Mouse (Mus musculus): ENCODE data around the gene Lysmd3.
"Not testable (repeated sequence)": the region's sequence is repeated elsewhere in the genome, so short reads cannot be mapped to it uniquely, and the experiment has no call there.

Lysmd3 gene

DNA sequence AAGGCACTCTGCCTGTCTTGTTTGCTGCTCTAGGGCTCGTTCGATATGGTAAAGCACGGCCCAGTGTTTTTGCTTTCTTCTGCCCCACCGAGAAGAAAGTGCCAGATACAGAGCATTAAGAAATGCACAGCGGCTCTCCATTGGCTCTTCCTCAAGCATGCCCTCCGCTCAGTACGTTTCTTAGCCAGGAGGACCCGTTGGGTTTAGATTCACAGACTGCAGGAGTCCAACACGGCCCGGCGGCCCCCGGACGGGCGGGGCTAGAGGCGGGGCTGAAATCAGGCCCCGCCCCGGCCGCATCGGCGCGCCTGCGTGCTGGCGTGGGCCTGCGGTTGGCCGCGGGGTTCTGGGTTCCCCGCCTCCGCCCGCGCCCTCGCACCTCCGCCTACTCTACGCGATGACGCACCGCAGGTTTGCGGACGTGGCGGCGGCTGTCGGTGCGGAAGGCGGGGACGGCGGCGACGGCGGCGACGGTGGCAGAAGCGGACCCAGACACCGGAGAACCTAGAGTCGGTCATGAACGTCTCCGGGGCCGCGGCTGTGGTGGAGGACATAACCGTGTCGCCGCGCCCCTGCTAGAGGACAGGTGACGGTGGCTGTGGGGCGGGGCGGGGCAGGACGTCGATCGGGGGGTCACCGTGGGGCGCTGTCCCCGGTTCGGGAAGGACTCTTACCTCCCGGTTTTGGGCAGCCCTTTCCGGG, at the start of gene Lysmd3:
Gene Lysmd3, plus strand, starts transcription at position 313 of the 702 bp plus-strand sequence.
- peak; percentile 77 to 94 for DNase-seq (ENCODE audit: low spot score in 2 of 2)

DNA sequence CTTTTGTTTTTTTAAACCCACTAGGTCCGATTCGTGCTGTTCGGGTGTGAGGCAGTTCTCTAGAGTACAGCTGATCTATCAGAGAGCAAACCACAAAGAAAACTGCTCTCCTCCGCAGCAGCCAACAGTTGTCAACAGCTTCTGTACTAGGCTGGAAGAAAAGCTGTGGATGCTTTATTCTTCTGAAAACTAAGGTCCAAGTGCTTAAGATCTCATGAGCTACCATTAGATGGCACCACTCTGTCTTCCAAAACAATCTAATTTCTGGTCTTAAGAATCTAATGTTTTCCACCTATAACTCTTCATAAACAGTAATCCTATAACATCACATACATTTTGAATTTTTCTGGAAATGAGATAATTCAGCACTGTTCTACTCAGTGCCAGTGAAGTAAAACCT, 47.1 kb upstream of the Lysmd3 start:
- no peak for DNase-seq (ENCODE audit: low spot score in 2 of 2)

DNA sequence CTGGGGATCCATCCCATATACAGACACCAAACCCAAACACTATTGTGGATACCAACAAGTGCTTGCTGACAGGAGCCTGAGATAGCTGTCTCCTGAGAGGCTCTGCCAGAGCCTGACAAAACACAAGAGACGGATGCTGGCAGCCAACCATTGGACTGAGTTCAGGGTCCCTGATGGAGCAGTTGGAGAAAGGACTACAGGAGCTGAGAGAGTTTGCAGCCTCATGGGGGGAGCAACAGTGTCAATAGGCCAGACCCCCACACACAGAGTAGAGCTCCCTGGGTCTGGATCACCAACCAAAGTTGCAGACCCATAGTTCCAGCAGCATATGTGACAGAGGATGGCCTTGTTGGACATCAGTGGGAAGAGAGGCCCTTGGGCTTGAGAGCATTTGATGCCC, 29.6 kb upstream of the Lysmd3 start:
- DNase-seq (ENCODE audit: low spot score in 2 of 2), result not testable (repeated sequence)

GRCm38 (mm10) chr13:81628631-81629190, 28.8 kb upstream of the Lysmd3 start:
- no peak for DNase-seq (ENCODE audit: low spot score in 2 of 2)

DNA sequence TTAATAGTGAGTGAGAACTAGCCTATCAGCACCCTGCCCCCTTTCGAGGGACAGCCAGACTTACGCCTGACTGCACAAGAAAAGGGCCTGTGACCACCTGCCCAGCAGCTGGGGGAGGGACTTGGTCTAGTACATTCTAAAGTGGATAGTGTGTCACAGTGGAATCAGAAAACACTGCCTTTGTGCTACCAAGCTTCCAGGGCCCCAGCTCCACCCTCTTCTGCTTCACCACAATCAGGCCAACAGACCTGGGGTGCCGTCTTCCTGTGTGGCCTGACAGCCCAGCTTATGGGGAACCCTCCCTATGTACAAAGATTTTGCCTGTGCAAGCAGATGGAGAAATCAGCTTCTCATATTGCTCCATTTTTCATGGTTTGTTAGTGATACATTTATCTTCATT, 28.1 kb upstream of the Lysmd3 start:
- DNase-seq (ENCODE audit: low spot score in 2 of 2), result no peak

- no peak for DNase-seq (ENCODE audit: low spot score in 2 of 2)
Observed at GRCm38 (mm10) chr13:81630566-81630965, 26.9 kb upstream of the Lysmd3 start.

- peak; percentile 57 to 79 for DNase-seq (ENCODE audit: low spot score in 2 of 2)
Observed at GRCm38 (mm10) chr13:81632720-81633415, 24.6 kb upstream of the Lysmd3 start, which contains the start of gene Adgrv1. Adgrv1 (minus strand) TSS chr13:81633154.

DNA sequence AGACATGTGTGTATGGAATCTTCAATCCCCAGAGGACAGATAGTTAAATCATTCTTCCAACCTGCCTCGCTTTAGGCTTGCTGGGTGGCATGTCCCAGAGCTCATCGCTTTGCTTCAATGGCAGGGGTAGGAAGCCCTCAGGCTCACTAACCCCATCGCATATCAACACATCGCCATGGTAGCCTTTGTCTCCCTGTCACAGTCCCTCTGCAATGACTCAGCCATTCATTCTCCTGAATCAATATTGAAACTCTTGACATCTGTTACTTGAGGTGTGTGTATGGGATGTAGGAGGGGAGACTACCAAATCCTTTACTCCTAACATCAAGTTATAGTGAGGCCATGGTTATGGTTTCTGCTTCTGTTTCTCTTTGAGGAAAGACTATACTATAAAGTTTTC, 17.8 kb upstream of the Lysmd3 start:
- DNase-seq (ENCODE audit: low spot score in 2 of 2), result no peak

DNA sequence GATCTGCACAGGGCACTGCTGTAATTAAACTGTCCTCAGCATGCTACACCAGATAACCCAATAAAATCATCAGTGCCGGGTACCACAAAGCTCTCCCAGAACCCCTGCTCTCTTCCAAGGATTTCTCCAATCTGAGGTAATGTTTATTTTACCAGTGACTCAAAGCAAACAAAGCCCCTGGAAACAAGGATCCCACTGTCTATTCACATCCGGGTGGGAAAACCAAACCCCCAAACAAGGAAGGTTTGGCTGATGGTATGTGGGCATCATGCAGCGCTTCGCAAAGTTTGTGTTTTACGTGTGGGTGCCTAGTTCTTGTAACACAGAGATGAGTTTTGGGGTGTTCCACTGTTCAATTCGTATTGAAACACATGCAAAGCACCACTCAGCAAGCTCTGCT, 16.6 kb upstream of the Lysmd3 start:
- DNase-seq (ENCODE audit: low spot score in 2 of 2), result no peak

GRCm38 (mm10) chr13:81641289-81642045, 16.0 kb upstream of the Lysmd3 start:
- peak in 1 of 2 experiments; percentile 51 for DNase-seq (ENCODE audit: low spot score in 2 of 2)

DNA sequence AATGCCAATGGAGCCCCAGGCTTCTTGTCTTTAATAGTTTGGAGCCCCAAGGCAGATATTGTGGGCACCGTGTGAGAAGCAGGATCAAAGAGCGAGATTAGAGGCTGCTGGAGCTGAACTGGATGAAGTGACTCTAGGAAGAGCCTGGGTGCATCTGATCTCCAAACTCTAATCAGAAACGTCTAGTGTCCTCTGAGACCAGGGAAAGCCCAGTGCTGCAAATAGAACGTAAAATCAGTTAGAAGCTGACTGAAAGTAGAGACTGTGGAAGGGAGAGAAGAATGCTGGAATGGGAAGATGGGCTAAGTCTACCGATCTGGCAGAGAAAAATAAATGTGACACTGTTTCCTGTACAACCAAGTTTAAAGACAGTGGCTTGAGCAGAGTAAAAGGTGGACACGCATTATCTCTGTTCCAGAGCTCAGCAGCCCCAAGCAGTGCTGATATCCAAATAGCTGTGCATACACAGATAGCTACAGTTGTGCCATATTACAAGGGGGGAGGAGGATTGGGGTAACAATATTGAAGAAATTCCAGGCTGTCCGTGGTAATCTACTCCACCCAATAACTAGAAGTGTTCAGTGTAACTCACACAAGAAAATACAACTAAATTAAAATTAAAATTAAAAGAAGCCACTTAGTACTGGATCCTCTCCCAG, 14.8 kb upstream of the Lysmd3 start:
- DNase-seq (ENCODE audit: low spot score in 2 of 2), result no peak

DNA sequence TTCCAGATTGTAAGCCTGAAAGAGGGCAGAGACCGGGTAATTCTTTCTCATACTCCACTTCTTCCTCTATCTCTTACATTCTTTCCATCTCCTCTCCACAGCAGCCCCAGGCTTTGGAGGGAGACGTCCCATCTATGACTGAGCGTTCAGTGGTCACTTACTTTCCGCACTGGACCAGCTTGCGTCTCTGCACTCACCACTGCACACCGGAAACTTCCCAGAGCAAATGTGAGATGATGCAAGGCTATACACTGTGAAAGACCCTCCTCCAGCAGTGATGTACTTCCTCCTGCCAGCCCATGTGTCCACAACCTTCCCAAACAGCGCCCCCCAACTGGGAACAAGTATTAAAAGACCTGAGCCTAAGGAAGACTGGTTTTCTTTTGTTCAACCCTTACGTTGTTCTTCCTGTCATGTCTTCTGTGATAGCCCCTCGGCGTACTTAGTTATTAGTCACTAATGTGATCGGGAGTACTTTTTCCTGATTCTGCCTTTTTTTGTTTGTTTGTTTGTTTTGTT, 13.4 kb upstream of the Lysmd3 start:
- no peak for DNase-seq (ENCODE audit: low spot score in 2 of 2)

DNA sequence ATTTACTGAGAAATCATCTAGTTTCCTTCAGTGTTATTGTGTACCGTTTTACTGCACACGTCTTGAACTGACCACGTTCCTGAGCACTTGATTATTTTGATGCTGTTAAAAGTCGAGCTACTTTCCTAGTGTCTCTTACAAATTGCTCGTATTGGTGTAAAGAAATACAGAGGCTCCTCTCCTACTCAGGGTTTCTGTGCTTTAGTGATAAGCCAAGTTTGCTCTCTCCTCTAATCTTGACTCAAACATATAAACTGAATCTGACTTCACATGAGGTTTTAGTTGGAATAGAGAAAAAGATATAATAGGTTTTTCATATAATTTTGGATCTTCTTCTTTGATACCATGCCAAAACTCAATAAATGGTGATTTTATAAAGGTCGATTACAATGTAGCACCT, 11.1 kb upstream of the Lysmd3 start:
- no peak for DNase-seq (ENCODE audit: low spot score in 2 of 2)

DNA sequence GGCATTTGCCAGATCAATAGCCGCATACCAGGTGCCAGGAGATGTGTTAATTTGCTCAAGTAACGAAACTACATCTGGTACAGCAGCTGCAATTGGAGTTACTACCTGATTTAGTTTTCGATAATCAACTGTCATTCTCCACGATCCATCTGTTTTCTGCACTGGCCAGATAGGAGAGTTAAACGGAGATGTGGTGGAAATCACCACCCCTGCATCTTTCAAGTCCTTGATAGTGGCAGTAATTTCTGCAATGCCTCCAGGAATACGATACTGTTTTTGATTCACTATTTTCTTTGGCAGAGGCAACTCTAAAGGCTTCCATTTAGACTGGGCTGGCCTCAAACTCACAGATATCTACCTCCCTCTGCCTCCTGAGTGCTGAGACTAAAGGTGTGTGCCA, 7.1 kb upstream of the Lysmd3 start:
- not testable (repeated sequence) for DNase-seq (ENCODE audit: low spot score in 2 of 2)

DNA sequence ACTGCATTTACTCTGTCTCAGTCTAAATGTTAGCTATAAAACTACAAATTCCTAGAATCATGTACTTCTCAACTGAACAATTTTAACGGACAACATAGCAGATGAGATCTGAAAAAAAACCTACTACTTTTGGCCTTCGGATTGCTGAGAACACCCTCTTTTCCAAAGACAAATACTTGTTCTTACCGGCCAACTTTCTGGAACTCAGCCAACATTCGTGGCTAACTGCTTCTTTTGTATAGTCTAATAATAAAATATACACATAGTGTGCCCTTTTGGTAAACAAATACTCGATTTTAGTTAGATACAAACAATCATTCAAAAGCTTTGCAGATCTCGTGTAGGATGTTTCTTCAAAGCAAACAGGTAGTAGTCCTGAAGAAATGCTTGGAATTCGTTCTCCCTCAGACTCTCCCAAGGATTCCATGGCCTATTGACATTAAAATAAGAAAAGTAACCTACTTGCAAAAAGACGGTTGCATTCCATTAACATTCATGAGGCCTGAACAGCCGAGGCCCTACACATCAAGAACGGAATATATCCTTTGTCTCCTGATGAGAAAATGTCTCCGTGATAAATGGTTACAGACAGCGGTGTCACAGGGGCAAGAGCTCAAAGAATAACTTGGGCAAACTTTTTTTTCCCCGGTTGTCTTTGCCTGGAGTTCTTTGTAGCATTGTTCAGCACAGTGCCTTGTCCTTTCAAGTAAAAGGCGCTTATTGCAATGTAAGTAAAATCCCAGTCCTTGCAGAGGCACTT, 1.2 kb upstream of the Lysmd3 start:
- DNase-seq (ENCODE audit: low spot score in 2 of 2), result no peak

- no peak for DNase-seq (ENCODE audit: low spot score in 2 of 2)
Observed at GRCm38 (mm10) chr13:81657008-81657350, 484 bp upstream of the Lysmd3 start.

DNA sequence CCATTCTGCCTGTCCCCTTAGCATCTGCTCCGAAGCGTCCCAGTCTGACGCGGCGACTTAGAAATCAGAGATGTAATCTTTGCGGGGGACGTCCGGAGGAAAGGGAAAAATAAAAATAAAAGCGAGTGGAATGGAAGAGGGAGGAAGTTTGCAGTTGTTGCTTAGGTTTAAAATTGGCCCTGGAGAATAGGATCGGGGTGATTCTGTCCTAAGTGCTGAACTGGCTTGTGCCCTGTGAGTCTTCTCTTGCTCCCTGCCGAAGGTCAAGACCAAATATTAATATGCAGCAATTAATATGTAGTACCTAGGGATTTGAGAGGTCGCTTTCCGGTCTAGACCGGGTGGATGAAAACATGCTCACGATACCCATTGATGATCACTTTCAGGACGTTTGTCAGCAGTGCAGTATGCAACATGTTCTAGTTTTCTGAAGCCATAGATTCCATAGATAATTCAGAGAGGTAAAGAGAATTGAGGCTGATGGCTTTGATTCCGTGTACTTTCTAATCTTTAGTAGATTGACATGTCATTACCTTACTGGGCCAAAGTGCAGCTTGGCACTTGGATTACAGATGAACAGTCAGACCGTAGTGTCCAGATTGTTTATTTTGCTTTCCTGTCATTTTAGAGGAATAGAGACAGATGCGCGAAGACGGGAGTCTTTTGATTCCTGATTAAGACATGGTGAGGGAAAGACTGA, 740 bp downstream of the Lysmd3 start:
- no peak for DNase-seq (ENCODE audit: low spot score in 2 of 2)

DNA sequence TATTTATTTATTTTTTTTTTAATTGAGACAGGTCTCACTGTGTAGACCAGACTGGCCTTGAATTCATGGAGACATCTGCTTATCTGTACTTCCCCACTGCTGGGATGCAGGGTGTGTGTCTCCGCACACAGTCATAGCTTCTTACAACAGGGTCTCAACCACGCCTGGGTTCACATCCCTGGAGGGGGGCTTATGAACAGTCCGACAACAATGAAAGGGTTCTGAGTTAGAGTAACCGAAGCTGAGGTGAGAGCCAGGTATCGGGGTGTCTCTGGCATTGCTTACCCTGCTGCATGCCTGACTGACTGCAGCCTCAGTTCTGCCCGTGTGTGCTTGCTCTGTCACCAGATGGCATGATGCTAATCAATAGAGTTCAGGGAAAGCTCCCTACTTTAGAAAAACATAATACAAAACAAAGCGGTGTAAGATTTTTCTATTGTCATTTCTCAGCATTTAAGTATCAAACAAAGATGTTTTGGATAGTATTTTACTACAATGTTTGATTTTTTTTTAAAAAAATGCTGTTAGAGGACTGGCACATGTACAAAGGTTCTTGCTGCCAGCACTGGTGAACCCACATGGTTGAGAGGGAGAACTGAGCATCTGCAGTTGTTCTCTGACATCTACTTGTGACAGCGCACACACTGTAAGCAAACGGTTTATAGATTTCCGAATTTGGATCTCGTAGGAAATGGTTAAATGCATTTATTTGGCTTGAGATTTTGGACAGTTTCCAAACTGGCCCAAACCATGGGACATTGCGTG, 6.3 kb downstream of the Lysmd3 start:
- no peak for DNase-seq (ENCODE audit: low spot score in 2 of 2)

DNA sequence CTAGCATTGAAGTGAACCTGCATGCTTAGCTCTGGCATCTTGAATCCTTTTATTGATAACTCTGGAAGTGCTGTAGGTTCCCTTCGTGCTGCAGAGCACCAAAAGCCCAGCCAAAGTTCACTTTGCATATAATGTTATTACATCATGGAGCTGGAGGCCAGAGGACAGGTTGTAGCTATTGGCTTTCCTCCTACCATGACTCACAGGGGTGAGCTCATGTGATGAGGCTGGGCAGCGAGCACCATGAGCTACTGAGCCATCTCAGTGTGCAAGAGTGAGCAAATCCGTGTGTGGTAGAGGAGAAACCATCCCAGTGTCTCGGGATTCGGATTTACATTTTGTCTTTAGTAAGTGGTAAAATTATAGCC, 6.9 kb downstream of the Lysmd3 start:
- DNase-seq (ENCODE audit: low spot score in 2 of 2), result no peak

DNA sequence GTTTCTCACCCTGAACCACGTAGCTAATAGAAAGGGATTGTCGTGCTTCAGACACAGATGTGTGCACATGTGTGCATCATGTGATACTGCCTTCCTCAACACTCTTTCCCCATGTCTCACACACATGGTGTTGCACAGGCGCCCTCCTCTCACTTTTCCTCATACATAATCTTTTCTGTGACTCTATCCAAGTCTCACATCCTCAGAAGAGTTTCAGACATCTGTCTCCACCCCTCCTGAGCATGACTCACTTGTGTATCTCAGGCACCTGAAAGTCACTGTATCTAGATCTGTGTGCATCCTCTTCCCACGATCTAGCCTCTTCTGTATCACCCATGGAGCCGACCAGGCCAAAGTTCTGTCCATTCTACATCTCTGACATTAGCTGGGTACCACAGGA, 10.2 kb downstream of the Lysmd3 start:
- DNase-seq (ENCODE audit: low spot score in 2 of 2), result no peak
